Comparison of ENCODE assay signal across 8 mouse cellular contexts in the genomic region with DNA sequence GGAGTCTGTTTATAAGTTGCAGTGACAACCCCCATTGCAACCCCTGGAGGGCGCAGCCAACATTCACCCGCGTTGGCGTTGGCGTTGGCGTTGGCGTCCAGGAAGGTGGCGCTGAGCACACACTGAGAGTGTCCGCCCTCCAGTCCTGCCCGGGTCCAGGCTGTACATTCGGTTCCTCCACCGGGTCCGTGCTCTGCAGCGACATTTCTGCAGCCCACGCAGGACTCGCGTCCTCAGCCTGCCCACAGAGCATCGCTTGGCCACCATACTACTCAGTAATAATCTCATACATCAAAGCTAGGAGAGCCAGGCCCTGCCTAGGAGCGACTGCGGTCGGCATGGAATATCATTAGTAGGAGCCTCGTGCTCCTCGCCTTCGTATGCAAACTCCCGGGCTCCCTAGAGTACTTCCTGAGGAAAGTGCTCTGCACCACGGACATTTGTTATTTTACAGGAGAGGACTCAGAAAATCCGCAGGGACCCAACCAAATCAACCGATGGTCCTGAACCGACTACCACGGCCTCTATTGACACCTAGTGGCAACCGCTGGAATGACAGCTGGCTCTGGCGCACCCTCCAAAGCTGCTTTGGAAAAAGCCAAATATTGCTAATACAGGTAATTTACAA. TPM values are rescaled to one million over a fixed set of nuclear protein-coding genes. Genes with fewer than 3 reads are reported as not detected.
DNase-seq lines count a peak whose midpoint lies in the region; ATAC-seq and TF ChIP-seq lines count a peak whose summit lies in the region.

No protein-coding gene starts in this region.

- H3K9me3 ChIP-seq in embryonic facial prominence, embryonic 10.5 days: no peaks in the 10 kb centered on the region
- H3K9me3 ChIP-seq in limb, embryonic 13.5 days: no peaks in the 10 kb centered on the region
- H3K9me3 ChIP-seq in midbrain, embryonic 14.5 days (ENCODE audit: control insufficient read depth, low read length): no peaks in the 10 kb centered on the region

- no peak overlapping the region for H3ac ChIP-seq in C2C12 (ENCODE audit: control insufficient read depth, insufficient read length, low read depth)

- peaks cover 9% of the 10 kb centered on the region; the same call in 1 of the 2 replicates for H3K4me1 ChIP-seq in embryonic facial prominence, embryonic 10.5 days
- no peaks in the 10 kb centered on the region for H3K4me1 ChIP-seq in kidney, adult 2 months (ENCODE audit: control insufficient read depth, insufficient read depth, low read length)
- H3K4me1 ChIP-seq in limb, embryonic 13.5 days: peaks cover 4% of the 10 kb centered on the region; the same call in 1 of the 2 replicates
- no peaks in the 10 kb centered on the region for H3K4me1 ChIP-seq in midbrain, embryonic 14.5 days (ENCODE audit: control insufficient read depth, insufficient read depth, low read length)

- H3K79me2 ChIP-seq in C2C12 (ENCODE audit: control insufficient read depth, insufficient read depth): no peaks in the 10 kb centered on the region

- H3K79me3 ChIP-seq in C2C12 (ENCODE audit: low read depth): no peaks in the 10 kb centered on the region

- H3K4me3 ChIP-seq in C2C12 (ENCODE audit: insufficient read depth, poor library complexity, severe bottlenecking): peak overlapping the region; percentile 18
- peak overlapping the region; percentile 70 for H3K4me3 ChIP-seq in embryonic facial prominence, embryonic 10.5 days
- peak overlapping the region; percentile 51 for H3K4me3 ChIP-seq in kidney, adult 2 months (ENCODE audit: insufficient read depth, low read depth, low read length)
- H3K4me3 ChIP-seq in limb, embryonic 13.5 days: peak overlapping the region; percentile 53
- H3K4me3 ChIP-seq in midbrain, embryonic 14.5 days (replicated peaks; ENCODE audit: low read depth, low read length): peak overlapping the region; percentile 44

- H3K9ac ChIP-seq in limb, embryonic 13.5 days: peak overlapping the region; percentile 58
- H3K9ac ChIP-seq in midbrain, embryonic 14.5 days (replicated peaks; ENCODE audit: low read length): peak overlapping the region; percentile 54

- TF ChIP-seq POLR2A in kidney, adult 2 months (IDR thresholded peaks at IDR 0.05; ENCODE audit: low read depth, low read length): no peak

- H3K36me3 ChIP-seq in C2C12 (ENCODE audit: control insufficient read depth, insufficient read depth): no peaks in the 10 kb centered on the region
- no peaks in the 10 kb centered on the region for H3K36me3 ChIP-seq in embryonic facial prominence, embryonic 10.5 days (replicated peaks)
- H3K36me3 ChIP-seq in kidney, adult 2 months (ENCODE audit: control insufficient read depth, insufficient read depth, low read length): no peaks in the 10 kb centered on the region
- H3K36me3 ChIP-seq in limb, embryonic 13.5 days: no peaks in the 10 kb centered on the region
- H3K36me3 ChIP-seq in midbrain, embryonic 14.5 days (ENCODE audit: control insufficient read depth, insufficient read depth, low read length): no peaks in the 10 kb centered on the region

- peak; percentile 86 for DNase-seq in adrenal gland, postnatal 14 days
- DNase-seq in embryonic facial prominence, embryonic 10.5 days (ENCODE audit: low spot score): peak; percentile 85
- DNase-seq in kidney, adult 2 months: peak; percentile 71
- peak; percentile 92 for DNase-seq in midbrain, embryonic 14.5 days
- DNase-seq in spleen, postnatal 14 days (ENCODE audit: low spot score in 2 of 2): peak; percentile 29 to 55

- H3K4me2 ChIP-seq in limb, embryonic 13.5 days (replicated peaks): peak overlapping the region; percentile 78
- H3K4me2 ChIP-seq in midbrain, embryonic 14.5 days (ENCODE audit: low read length): peak overlapping the region; percentile 78

- peak overlapping the region; percentile 81 for H3K27ac ChIP-seq in embryonic facial prominence, embryonic 10.5 days (replicated peaks)
- no peak overlapping the region for H3K27ac ChIP-seq in kidney, adult 2 months (ENCODE audit: insufficient read depth, low read depth, low read length)
- no peak overlapping the region for H3K27ac ChIP-seq in limb, embryonic 13.5 days
- H3K27ac ChIP-seq in midbrain, embryonic 14.5 days (replicated peaks; ENCODE audit: low read depth, low read length): peak overlapping the region; percentile 64

- peak; percentile 32 for TF ChIP-seq CTCF in C2C12 (IDR thresholded peaks at IDR 0.05; ENCODE audit: control insufficient read depth, insufficient read depth, insufficient read length)
- peak; percentile 84 for TF ChIP-seq CTCF in kidney, adult 2 months (conservative IDR thresholded peaks at IDR 0.05; ENCODE audit: insufficient read depth, insufficient read length, low read depth, low read length)

- ATAC-seq in granulocyte monocyte progenitor cell, adult 5-6 weeks (replicated peaks; ENCODE audit: poor library complexity, severe bottlenecking): peak; percentile 90
- peak; percentile 74; the same call in 1 of the 2 replicates for ATAC-seq in limb, embryonic 13.5 days (ENCODE audit: low FRiP score, low read depth)
- ATAC-seq in midbrain, embryonic 14.5 days (ENCODE audit: low FRiP score, low TSS enrichment): peak; percentile 81

- under 1% methylated on average over 32 of the region's 32 CpGs for WGBS in embryonic facial prominence, embryonic 10.5 days
- WGBS in kidney, adult 2 months: under 1% methylated on average over 32 of the region's 32 CpGs
- under 1% methylated on average over 32 of the region's 32 CpGs for WGBS in limb, embryonic 13.5 days
- under 1% methylated on average over 32 of the region's 32 CpGs for WGBS in midbrain, embryonic 14.5 days

- H3K27me3 ChIP-seq in C2C12 (ENCODE audit: control insufficient read depth, insufficient read depth, insufficient read length): no peaks in the 10 kb centered on the region
- peaks cover 16% of the 10 kb centered on the region; the same call in 1 of the 2 replicates for H3K27me3 ChIP-seq in embryonic facial prominence, embryonic 10.5 days (replicated peaks; ENCODE audit: low read depth, poor library complexity, severe bottlenecking)
- no peaks in the 10 kb centered on the region for H3K27me3 ChIP-seq in kidney, adult 2 months (replicated peaks; ENCODE audit: control insufficient read depth, insufficient read depth, low read length)
- H3K27me3 ChIP-seq in limb, embryonic 13.5 days: peaks cover 9% of the 10 kb centered on the region
- H3K27me3 ChIP-seq in midbrain, embryonic 14.5 days (ENCODE audit: control insufficient read depth, insufficient read depth, low read length): no peaks in the 10 kb centered on the region

TF ChIP-seq in C2C12, 6 proteins besides CTCF, POLR2A, EP300 and RAD21:
- TF ChIP-seq MYOG (IDR thresholded peaks at IDR 0.05; ENCODE audit: control insufficient read depth, extremely low read depth, insufficient read length) (no peak), FOSL1 (IDR thresholded peaks at IDR 0.05; ENCODE audit: insufficient read depth, low read length, poor library complexity, severe bottlenecking) (no peak), USF1 (IDR thresholded peaks at IDR 0.05; ENCODE audit: low read depth) (no peak), MYOD1 (IDR thresholded peaks at IDR 0.05; ENCODE audit: control insufficient read depth, insufficient read length, low read depth) (no peak), CEBPB (IDR thresholded peaks at IDR 0.05; ENCODE audit: low read depth) (no peak), MAX (IDR thresholded peaks at IDR 0.05) (no peak)

RNA-seq across cellular contexts. Expression of a gene that starts 40.4 kb away (rescaled TPM):
- 0.35 TPM for polyA plus RNA-seq in C2C12 (2012; fragmentation: generic; extraction: Trizol)
- total RNA-seq in adrenal gland, postnatal 14 days (2021): 0.74 and 1.6 TPM in 2 replicates
- polyA plus RNA-seq in embryonic facial prominence, embryonic 10.5 days (2016; fragmentation: Nextera tagmentation; extraction: Ambion mirVana): 1.1 and 1.8 TPM in 2 replicates
- total RNA-seq in granulocyte monocyte progenitor cell, adult 5-6 weeks (2014; fragmentation: Nextera tagmentation): 0.84 and 4.0 TPM in 2 replicates
- total RNA-seq in granulocyte monocyte progenitor cell, adult 5-6 weeks (2017): 0.13 and 2.0 TPM in 2 replicates
- polyA plus RNA-seq in kidney, adult 2 months (2012; rRNA removed): 1.4 and 1.9 TPM in 2 replicates
- polyA plus RNA-seq in limb, embryonic 13.5 days (2015; fragmentation: Nextera tagmentation; extraction: Ambion mirVana): 0.79 and 1.4 TPM in 2 replicates
- polyA plus RNA-seq in midbrain, embryonic 14.5 days (2014; fragmentation: Nextera tagmentation; extraction: Ambion mirVana): 0.63 and 0.99 TPM in 2 replicates

Comparison
In these comparisons a context has a peak if more than half of its experiments do, and no peak if none do; other contexts are left out.
1. H3K4me3 ChIP-seq: peak in every context shown above with its lines; median percentile 70 in embryonic facial prominence, embryonic 10.5 days; 53 in limb, embryonic 13.5 days; 51 in kidney, adult 2 months; 44 in midbrain, embryonic 14.5 days; 18 in C2C12.
2. DNase-seq: peak in every context shown above with its lines; median percentile 92 in midbrain, embryonic 14.5 days; 86 in adrenal gland, postnatal 14 days; 85 in embryonic facial prominence, embryonic 10.5 days; 71 in kidney, adult 2 months; 42 in spleen, postnatal 14 days.
3. H3K27ac ChIP-seq: peak in embryonic facial prominence, embryonic 10.5 days (single experiment) and midbrain, embryonic 14.5 days (single experiment); none in kidney, adult 2 months (single experiment) and limb, embryonic 13.5 days (single experiment).
4. Peak in every context shown above with its lines, with median percentiles within 50 percentile points of each other: ATAC-seq.